ENCODE assay signal across 18 mouse cellular contexts in the genomic region with DNA sequence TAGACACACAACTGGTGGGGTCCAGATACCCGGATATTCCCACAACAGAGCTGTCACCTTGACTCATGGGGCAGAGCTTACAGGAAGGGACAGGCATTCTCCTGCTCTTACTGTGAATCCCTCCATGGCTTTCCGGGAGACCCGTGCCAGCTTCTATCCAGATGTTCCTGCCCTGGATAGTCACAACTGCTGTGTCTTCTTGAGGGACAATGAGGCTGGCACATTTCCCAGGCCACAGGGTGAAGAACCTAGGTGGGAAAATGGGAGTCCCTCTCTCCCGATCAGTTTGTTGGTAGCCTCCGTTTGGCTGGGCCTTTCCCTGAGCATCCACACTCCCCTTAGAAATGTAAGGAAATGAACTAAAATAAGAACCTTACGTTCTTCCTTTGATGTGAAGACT. TPM values are rescaled to one million over a fixed set of nuclear protein-coding genes. Genes with fewer than 3 reads are reported as not detected.
A peak's percentile ranks its signal among the peaks of the same experiment; 100 is the strongest.
DNase-seq lines count a peak whose midpoint lies in the region; TF ChIP-seq lines count a peak whose summit lies in the region.
"Had no signal": no experiment of that assay in that cellular context is flagged by ENCODE, and none has a peak within 500 bp of the region (broad histone marks: within the 10 kb centered on the region; RNA-seq: fewer than 3 reads in every experiment).

No protein-coding gene starts in this region.

- H3K4me1 ChIP-seq in brown adipose tissue, adult 24 weeks (ENCODE audit: control insufficient read depth, insufficient read depth, insufficient read length, low read length) = peaks cover 28% of the 10 kb centered on the region
- H3K4me1 ChIP-seq in limb, embryonic 10.5 days = peaks cover 24% of the 10 kb centered on the region
- H3K4me1 ChIP-seq: forebrain, embryonic 13.5 days had no signal

- H3K27me3 ChIP-seq in limb, embryonic 10.5 days (ENCODE audit: low read depth, poor library complexity, severe bottlenecking) = no peaks in the 10 kb centered on the region
- H3K27me3 ChIP-seq: CH12.LX; embryonic facial prominence, embryonic 13.5 days; forebrain, embryonic 13.5 days; hindbrain, embryonic 12.5 days; Patski had no signal

- no peak overlapping the region for H3K4me3 ChIP-seq in gastrocnemius, adult 2 months
- no peak overlapping the region for H3K4me3 ChIP-seq in brown adipose tissue, adult 24 weeks (ENCODE audit: insufficient read depth, low read depth, low read length)
- H3K4me3 ChIP-seq in limb, embryonic 10.5 days = no peak overlapping the region
- H3K4me3 ChIP-seq: embryonic facial prominence, embryonic 13.5 days; forebrain, embryonic 13.5 days; heart, embryonic 10.5 days; hindbrain, embryonic 12.5 days had no signal

- WGBS in limb, embryonic 10.5 days = 87% methylated on average over 6 of the region's 6 CpGs

- no peak for TF ChIP-seq CTCF in gastrocnemius, adult 2 months (IDR thresholded peaks at IDR 0.05)

- H3K9me3 ChIP-seq in limb, embryonic 10.5 days (replicated peaks) = no peaks in the 10 kb centered on the region
- H3K9me3 ChIP-seq: embryonic facial prominence, embryonic 13.5 days; forebrain, embryonic 13.5 days; heart, embryonic 10.5 days; hindbrain, embryonic 12.5 days had no signal

- intact Hi-C loops in gastrocnemius, adult 2 months (cut with DNase I) = loop anchor here (2.0 kb wide), 1 partner anchor 20 kb away; no protein-coding TSS in a partner anchor
- intact Hi-C loops in heart, postnatal 36 days (cut with DNase I) = loop anchor here (2.0 kb wide), 1 partner anchor 14 kb away; no protein-coding TSS in a partner anchor

- peak overlapping the region; percentile 89 for H3K27ac ChIP-seq in gastrocnemius, adult 2 months
- H3K27ac ChIP-seq in brown adipose tissue, adult 24 weeks (replicated peaks; ENCODE audit: low read depth, low read length) = peak overlapping the region; percentile 86
- H3K27ac ChIP-seq in limb, embryonic 10.5 days = 0 out of 2 replicates have a peak overlapping the region, but pooled peaks have one; percentile 10
- H3K27ac ChIP-seq: embryonic facial prominence, embryonic 13.5 days; forebrain, embryonic 13.5 days; hindbrain, embryonic 12.5 days had no signal

- no peaks in the 10 kb centered on the region for H3K36me3 ChIP-seq in limb, embryonic 10.5 days
- H3K36me3 ChIP-seq: embryonic facial prominence, embryonic 13.5 days; heart, embryonic 10.5 days; hindbrain, embryonic 12.5 days had no signal

- peak; percentile 18 for DNase-seq in gastrocnemius, adult 2 months
- no peak for DNase-seq in gastrocnemius, postnatal 4 days (ENCODE audit: low spot score in 2 of 2)
- DNase-seq in heart, postnatal 4 days = peak; percentile 26
- DNase-seq in heart, postnatal 36 days = no peak
- DNase-seq in limb, embryonic 10.5 days (ENCODE audit: low spot score) = no peak
- DNase-seq: adrenal gland, postnatal 36 days; cerebellum, adult 11 months; cerebellum, adult 8-10 months; cerebellum, postnatal 36 days; forebrain, postnatal 0 days; gastrocnemius, postnatal 36 days had no signal

RNA-seq across cellular contexts. Expression of gene Ergic1, which starts 32.5 kb away (rescaled TPM):
- total RNA-seq in gastrocnemius, adult 2 months (2021) = 10 to 100 TPM; 40.3 to 60.3 TPM
- 100 to 1,000 TPM; 150 to 167 TPM for total RNA-seq in gastrocnemius, postnatal 4 days (2021)
- 100 to 1,000 TPM; 109 to 115 TPM for total RNA-seq in heart, postnatal 4 days (2021)
- 10 to 100 TPM; 47.5 to 56.2 TPM for total RNA-seq in heart, postnatal 36 days (2021)
- polyA plus RNA-seq in brown adipose tissue, adult 24 weeks (2012; ENCODE audit: insufficient read depth, insufficient read length, missing spikeins) = 124 and 179 TPM in 2 replicates
- polyA plus RNA-seq in limb, embryonic 10.5 days (2016; fragmentation: Nextera tagmentation; extraction: Ambion mirVana) = 114 and 121 TPM in 2 replicates

RNA-seq across cellular contexts. Expression of gene Dusp1, which starts 33.2 kb away (rescaled TPM):
- 10 to 100 TPM; 73.0 to 89.6 TPM for total RNA-seq in gastrocnemius, adult 2 months (2021)
- 10 to 100 TPM; 33.6 to 42.9 TPM for total RNA-seq in gastrocnemius, postnatal 4 days (2021)
- total RNA-seq in heart, postnatal 4 days (2021) = 10 to 100 TPM; 66.9 to 69.5 TPM
- total RNA-seq in heart, postnatal 36 days (2021) = 100 to 1,000 TPM in 1 of 2 experiments, 10 to 100 TPM in 1; 49.6 to 105 TPM
- 44.4 and 326 TPM in 2 replicates for polyA plus RNA-seq in brown adipose tissue, adult 24 weeks (2012; ENCODE audit: insufficient read depth, insufficient read length, missing spikeins)
- 23.5 and 26.1 TPM in 2 replicates for polyA plus RNA-seq in limb, embryonic 10.5 days (2016; fragmentation: Nextera tagmentation; extraction: Ambion mirVana)

Comparison
In these comparisons a context has a peak if more than half of its experiments do, and no peak if none do; other contexts are left out.
1. DNase-seq: peak in gastrocnemius, adult 2 months (single experiment) and heart, postnatal 4 days (single experiment); none in gastrocnemius, postnatal 4 days (0 of 2), heart, postnatal 36 days (0 of 2) and limb, embryonic 10.5 days (single experiment).
2. H3K27ac ChIP-seq: peak in every context shown above with its lines; median percentile 89 in gastrocnemius, adult 2 months; 86 in brown adipose tissue, adult 24 weeks; 10 in limb, embryonic 10.5 days.